Mouse (Mus musculus) midbrain, postnatal 0 days (tissue): ENCODE results near the gene Gm10135. TPM values are rescaled to one million over a fixed set of nuclear protein-coding genes. Genes with fewer than 3 reads are reported as not detected.
"Not testable (repeated sequence)": the region's sequence is repeated elsewhere in the genome, so short reads cannot be mapped to it uniquely, and the experiment has no call there.

Source experiments
- ATAC-seq: fragments of 200-750 bp; cut with Nextera tagmentation; 2 replicates; pipeline ENCODE4 v1.8.0; 2017; ENCODE audit warnings: moderate number of reproducible peaks, mild to moderate bottlenecking, moderate TSS enrichment, moderate library complexity; ENCODE audit not compliant: low FRiP score
- DNase-seq: peaks from one replicate; pipeline ENCODE4 v3.0.0-alpha.2; 2015; ENCODE audit warnings: low spot score
- H3K27ac ChIP-seq: fragments of 300-500 bp; sonication (generic); 2 replicates; pipeline ENCODE4 v1.5.1; 2014; ENCODE audit warnings: low read depth, mild to moderate bottlenecking, low read length, mixed read lengths
- H3K27me3 ChIP-seq: fragments of 300-500 bp; sonication (generic); 2 replicates; pipeline ENCODE4 v1.6.1; 2014; ENCODE audit warnings: low read length, control low read depth, mixed read lengths; ENCODE audit not compliant: insufficient read depth
- H3K36me3 ChIP-seq: fragments of 300-500 bp; sonication (generic); 2 replicates; pipeline ENCODE4 v1.6.1; 2014; ENCODE audit warnings: low read length, control low read depth, mixed read lengths; ENCODE audit not compliant: insufficient read depth
- H3K4me1 ChIP-seq: fragments of 300-500 bp; sonication (generic); 2 replicates; pipeline ENCODE4 v1.6.1; 2014; ENCODE audit warnings: mild to moderate bottlenecking, control low read depth, antibody characterized with exemption, low read length, mixed read lengths; ENCODE audit not compliant: insufficient read depth
- H3K4me2 ChIP-seq: fragments of 300-500 bp; sonication (generic); 2 replicates; pipeline ENCODE4 v1.6.1; 2014; ENCODE audit warnings: low read depth, mild to moderate bottlenecking, low read length, mixed read lengths; ENCODE audit not compliant: poor library complexity, severe bottlenecking
- H3K4me3 ChIP-seq: fragments of 300-500 bp; sonication (generic); 2 replicates; pipeline ENCODE4 v1.5.1; 2014; ENCODE audit warnings: low read depth, mild to moderate bottlenecking, low read length, moderate library complexity
- H3K9ac ChIP-seq: fragments of 300-500 bp; sonication (generic); replicated peaks from 2 replicates; pipeline ENCODE4 v1.6.1; 2014; ENCODE audit warnings: mild to moderate bottlenecking, low read length, moderate library complexity, mixed read lengths; ENCODE audit not compliant: poor library complexity, severe bottlenecking
- H3K9me3 ChIP-seq: fragments of 300-500 bp; sonication (generic); 2 replicates; pipeline ENCODE4 v1.6.1; 2016; ENCODE audit warnings: low read length, control low read depth
- CTCF ChIP-seq: IDR thresholded peaks from 2 replicates; pipeline ENCODE4 v1.5.1; 2016; ENCODE audit warnings: antibody characterized with exemption, mild to moderate bottlenecking
- WGBS: fragments of 180-500 bp; shearing (Covaris S2); extraction: QIAGEN DNeasy Blood & Tissue Kit; methylation state at CpG from one replicate; pipeline ENCODE4 v1.1.7; 2014; 5-methylcytosine and 5-hydroxymethylcytosine counted together
- polyA plus RNA-seq: library from polyadenylated mRNA; unstranded; fragments of >200 nt; fragmentation: Nextera tagmentation; extraction: Ambion mirVana; gene quantifications from 2 replicates; pipeline ENCODE4 v1.2.1, GENCODE M21; 2015
- total RNA-seq: library from RNA; depleted of rRNA; stranded (reverse); fragments of >200 nt; gene quantifications from 2 replicates; pipeline ENCODE4 v1.2.3, GENCODE M21; 2014

Gene Gm10135
- total and polyA plus RNA-seq, 2 experiments from 2014 or later: not detected

GRCm38 (mm10) chr5:72957281-72957680 lies 17.2 kb downstream of the Gm10135 start:
- Histone ChIP-seq H3K4me2 (no peak overlapping the region), H3K9me3 (no peaks in the 10 kb centered on the region), H3K36me3 (peaks cover 3% of the 10 kb centered on the region; the same call in 1 of the 2 replicates), H3K27ac (no peak overlapping the region), H3K4me1 (no peaks in the 10 kb centered on the region), H3K27me3 (no peaks in the 10 kb centered on the region), H3K9ac (no peak overlapping the region), H3K4me3 (no peak overlapping the region)
- 87% methylated on average over 17 of the region's 17 CpGs for WGBS
- ATAC-seq (no peak), DNase-seq (no peak)
- TF ChIP-seq CTCF: no peak

- TF ChIP-seq CTCF: no peak
- Histone ChIP-seq H3K4me2 (no peak overlapping the region), H3K9ac (no peak overlapping the region), H3K27ac (no peak overlapping the region), H3K4me3 (no peak overlapping the region), H3K27me3 (no peaks in the 10 kb centered on the region), H3K9me3 (no peaks in the 10 kb centered on the region), H3K36me3 (peaks cover 3% of the 10 kb centered on the region; the same call in 1 of the 2 replicates), H3K4me1 (no peaks in the 10 kb centered on the region)
- DNase-seq (no peak), ATAC-seq (no peak)
- WGBS: 91% methylated on average over 3 of the region's 3 CpGs
These were observed 20.4 kb downstream of the Gm10135 start for GRCm38 (mm10) chr5:72953996-72954604.

- no peaks in the 10 kb centered on the region; the same call in 1 of the 2 replicates for H3K36me3 ChIP-seq
- no peaks in the 10 kb centered on the region for H3K9me3 ChIP-seq
- H3K4me1 ChIP-seq: no peaks in the 10 kb centered on the region
- ATAC-seq (no peak), DNase-seq (no peak)
- no peak overlapping the region for H3K27ac ChIP-seq
- H3K4me2 ChIP-seq: no peak overlapping the region
- no peak overlapping the region for H3K9ac ChIP-seq
- WGBS: 93% methylated on average over 2 of the region's 2 CpGs
- no peak for TF ChIP-seq CTCF
- no peaks in the 10 kb centered on the region for H3K27me3 ChIP-seq
- no peak overlapping the region for H3K4me3 ChIP-seq
These were observed 24.2 kb downstream of the Gm10135 start for GRCm38 (mm10) chr5:72950252-72950651.

GRCm38 (mm10) chr5:72948136-72948535 lies 26.4 kb downstream of the Gm10135 start:
- no peaks in the 10 kb centered on the region for H3K4me1 ChIP-seq
- no peaks in the 10 kb centered on the region; the same call in 1 of the 2 replicates for H3K36me3 ChIP-seq
- DNase-seq (no peak), ATAC-seq (no peak)
- H3K9ac ChIP-seq: no peak overlapping the region
- no peak overlapping the region for H3K4me3 ChIP-seq
- no peak overlapping the region for H3K4me2 ChIP-seq
- no peak for TF ChIP-seq CTCF
- WGBS: 85% methylated on average over 1 of the region's 1 CpGs
- no peaks in the 10 kb centered on the region for H3K27me3 ChIP-seq
- no peak overlapping the region for H3K27ac ChIP-seq
- H3K9me3 ChIP-seq: no peaks in the 10 kb centered on the region

GRCm38 (mm10) chr5:72940906-72941432 lies 33.5 kb downstream of the Gm10135 start:
- H3K9ac ChIP-seq: no peak overlapping the region
- no peaks in the 10 kb centered on the region for H3K9me3 ChIP-seq
- no peak for ATAC-seq
- no peak overlapping the region for H3K27ac ChIP-seq
- H3K27me3 ChIP-seq: no peaks in the 10 kb centered on the region
- no peaks in the 10 kb centered on the region for H3K36me3 ChIP-seq
- H3K4me2 ChIP-seq: no peak overlapping the region
- no peak overlapping the region for H3K4me3 ChIP-seq
- DNase-seq: no peak
- WGBS: 93% methylated on average over 5 of the region's 5 CpGs
- no peak for TF ChIP-seq CTCF
- H3K4me1 ChIP-seq: no peaks in the 10 kb centered on the region

GRCm38 (mm10) chr5:72939311-72939710 lies 35.2 kb downstream of the Gm10135 start:
- TF ChIP-seq CTCF: no peak
- H3K27me3 ChIP-seq: no peaks in the 10 kb centered on the region
- H3K4me2 ChIP-seq: no peak overlapping the region
- no peak overlapping the region for H3K9ac ChIP-seq
- no peaks in the 10 kb centered on the region for H3K4me1 ChIP-seq
- DNase-seq (no peak), ATAC-seq (no peak)
- WGBS: 98% methylated on average over 2 of the region's 2 CpGs
- no peaks in the 10 kb centered on the region for H3K36me3 ChIP-seq
- no peak overlapping the region for H3K4me3 ChIP-seq
- no peak overlapping the region for H3K27ac ChIP-seq
- no peaks in the 10 kb centered on the region for H3K9me3 ChIP-seq

GRCm38 (mm10) chr5:72938421-72938820 lies 36.1 kb downstream of the Gm10135 start:
- not testable (repeated sequence) for H3K4me1 ChIP-seq, H3K27ac ChIP-seq, H3K4me3 ChIP-seq, H3K9ac ChIP-seq, DNase-seq, ATAC-seq, H3K27me3 ChIP-seq, H3K36me3 ChIP-seq, H3K4me2 ChIP-seq, H3K9me3 ChIP-seq
- WGBS: 95% methylated on average over 3 of the region's 3 CpGs
